Mouse (Mus musculus) hindbrain, embryonic 15.5 days (tissue): Measurements from ENCODE around the gene Avl9. TPM values are rescaled to one million over a fixed set of nuclear protein-coding genes. Genes with fewer than 3 reads are reported as not detected.

Experiments used
- ATAC-seq: fragments of 200-750 bp; cut with Nextera tagmentation; 2 replicates; pipeline ENCODE4 v1.8.0; 2017; ENCODE audit warnings: low read depth, moderate number of reproducible peaks, moderate TSS enrichment; ENCODE audit not compliant: low FRiP score
- H3K27ac ChIP-seq: fragments of 300-500 bp; sonication (generic); replicated peaks from 2 replicates; pipeline ENCODE4 v1.5.1; 2015; ENCODE audit warnings: mild to moderate bottlenecking, inconsistent platforms
- H3K27me3 ChIP-seq: fragments of 300-500 bp; sonication (generic); 2 replicates; pipeline ENCODE4 v1.6.1; 2015; ENCODE audit warnings: control low read depth, inconsistent platforms
- H3K36me3 ChIP-seq: fragments of 300-500 bp; sonication (generic); 2 replicates; pipeline ENCODE4 v1.6.1; 2015; ENCODE audit warnings: control low read depth, inconsistent platforms
- H3K4me1 ChIP-seq: fragments of 300-500 bp; sonication (generic); replicated peaks from 2 replicates; pipeline ENCODE4 v1.6.1; 2015; ENCODE audit warnings: control low read depth, inconsistent platforms
- H3K4me2 ChIP-seq: fragments of 300-500 bp; sonication (generic); 2 replicates; pipeline ENCODE4 v1.6.1; 2015; ENCODE audit warnings: moderate library complexity, mild to moderate bottlenecking, inconsistent platforms
- H3K4me3 ChIP-seq: fragments of 300-500 bp; sonication (generic); 2 replicates; pipeline ENCODE4 v1.5.1; 2015; ENCODE audit warnings: mild to moderate bottlenecking, inconsistent platforms
- H3K9ac ChIP-seq: fragments of 300-500 bp; sonication (generic); 2 replicates; pipeline ENCODE4 v1.6.1; 2015; ENCODE audit warnings: inconsistent platforms
- H3K9me3 ChIP-seq: fragments of 300-500 bp; sonication (generic); 2 replicates; pipeline ENCODE4 v1.6.1; 2016; ENCODE audit warnings: control low read depth, inconsistent platforms
- WGBS: fragments of 180-500 bp; shearing (Covaris S2); methylation state at CpG from one replicate; pipeline ENCODE4 v1.1.7; 2015; 5-methylcytosine and 5-hydroxymethylcytosine counted together
- polyA plus RNA-seq: library from polyadenylated mRNA; unstranded; fragments of >200 nt; fragmentation: Nextera tagmentation; extraction: Ambion mirVana; gene quantifications from 2 replicates; pipeline ENCODE4 v1.2.1, GENCODE M21; 2015

Gene Avl9
- polyA plus RNA-seq, 1 experiment from 2014 or later, result 25.8 TPM

DNA sequence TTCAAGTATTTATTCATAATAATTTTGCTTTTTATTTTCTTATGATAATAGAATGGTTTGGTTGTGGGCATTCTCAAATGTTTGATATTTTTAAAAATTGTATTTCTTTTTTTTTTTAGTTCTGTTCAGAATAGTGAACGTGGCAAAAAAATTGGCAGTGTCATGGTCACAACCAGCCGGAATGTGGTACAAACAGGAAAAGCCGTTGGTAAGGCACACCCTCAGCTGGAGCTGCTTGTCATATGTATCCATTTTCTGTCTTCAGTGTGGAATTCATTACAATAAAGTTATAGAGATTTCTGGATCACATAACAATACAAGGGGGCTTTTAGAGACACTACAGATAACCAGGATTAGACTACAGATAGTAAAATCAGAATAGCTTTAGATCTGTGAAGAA lies 39.0 kb downstream of the Avl9 start:
- Histone ChIP-seq H3K27ac (no peak overlapping the region), H3K27me3 (no peaks in the 10 kb centered on the region), H3K4me1 (no peaks in the 10 kb centered on the region), H3K36me3 (peaks cover 54% of the 10 kb centered on the region), H3K9ac (no peak overlapping the region), H3K9me3 (no peaks in the 10 kb centered on the region), H3K4me3 (no peak overlapping the region), H3K4me2 (no peak overlapping the region)
- no peak for ATAC-seq
- WGBS, result 95% methylated on average over 3 of the region's 3 CpGs

DNA sequence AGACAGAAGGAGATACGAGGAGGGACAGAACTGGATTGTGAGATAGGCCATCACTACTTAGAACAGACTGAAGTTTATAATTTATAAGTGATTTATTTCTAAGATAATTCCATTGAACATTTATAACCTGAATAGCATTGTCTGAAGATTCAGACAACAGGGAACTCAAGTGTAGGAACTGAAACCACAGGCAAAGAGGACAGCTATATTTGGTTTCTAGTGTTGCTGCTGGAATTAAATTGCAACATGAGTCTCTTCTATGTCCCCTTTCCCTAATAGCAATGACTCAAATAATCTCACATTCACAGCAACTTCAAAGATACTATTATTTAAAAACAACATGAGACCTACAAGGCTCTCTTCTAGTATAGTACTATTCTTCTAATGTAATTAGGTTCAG lies 41.4 kb downstream of the Avl9 start:
- H3K4me3 ChIP-seq, result no peak overlapping the region
- no peak overlapping the region for H3K4me2 ChIP-seq
- H3K9me3 ChIP-seq, result no peaks in the 10 kb centered on the region
- peaks cover 63% of the 10 kb centered on the region for H3K36me3 ChIP-seq
- H3K9ac ChIP-seq, result no peak overlapping the region
- no peaks in the 10 kb centered on the region for H3K27me3 ChIP-seq
- no peak overlapping the region for H3K27ac ChIP-seq
- no peak for ATAC-seq
- 95% methylated on average over 1 of the region's 1 CpGs for WGBS
- no peaks in the 10 kb centered on the region for H3K4me1 ChIP-seq

DNA sequence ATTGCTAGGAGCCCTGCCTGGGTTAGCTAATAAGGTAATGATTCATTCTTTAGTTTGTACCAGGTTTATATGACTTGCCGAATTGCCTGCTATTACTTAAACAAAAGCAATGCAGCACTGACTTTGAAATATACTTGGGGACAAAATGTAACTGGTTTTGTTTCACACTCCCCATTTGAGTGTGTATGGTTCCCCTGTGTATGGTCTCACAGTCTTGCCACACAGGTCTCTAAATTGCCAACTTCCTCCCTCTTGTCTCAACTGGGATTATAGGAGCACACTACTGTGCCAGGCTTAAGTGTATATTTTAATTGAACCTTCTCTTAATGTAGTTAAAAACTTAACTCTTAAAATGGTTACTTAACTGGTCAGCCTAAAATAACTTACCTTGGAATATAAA lies 44.6 kb downstream of the Avl9 start:
- H3K27me3 ChIP-seq, result no peaks in the 10 kb centered on the region
- H3K4me3 ChIP-seq, result no peak overlapping the region
- peaks cover 65% of the 10 kb centered on the region for H3K36me3 ChIP-seq
- no peaks in the 10 kb centered on the region for H3K4me1 ChIP-seq
- no peak overlapping the region for H3K4me2 ChIP-seq
- H3K9me3 ChIP-seq, result no peaks in the 10 kb centered on the region
- 91% methylated on average over 1 of the region's 1 CpGs for WGBS
- no peak overlapping the region for H3K27ac ChIP-seq
- no peak for ATAC-seq
- no peak overlapping the region for H3K9ac ChIP-seq

DNA sequence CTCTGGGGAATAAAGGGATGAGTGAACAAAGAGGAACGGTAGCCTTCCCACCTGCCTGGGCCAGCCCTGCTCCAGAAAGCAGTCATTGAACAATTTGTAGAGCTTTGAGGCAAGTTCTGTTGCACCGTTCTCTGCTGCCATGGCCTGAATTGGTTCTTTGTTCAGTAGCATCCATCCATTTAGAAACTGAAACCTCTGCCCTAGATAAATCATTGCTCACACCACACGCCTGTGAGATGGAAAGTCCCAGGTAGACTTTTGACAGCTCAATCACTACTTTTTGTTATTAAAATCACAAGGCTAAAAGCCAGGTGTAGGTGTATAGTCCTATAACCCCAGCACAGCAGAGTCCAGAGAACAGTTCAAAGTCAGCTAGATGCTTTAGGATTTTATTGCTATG lies 50.6 kb downstream of the Avl9 start:
- WGBS, result 69% methylated on average over 3 of the region's 3 CpGs
- Histone ChIP-seq H3K27ac (no peak overlapping the region), H3K9me3 (no peaks in the 10 kb centered on the region), H3K9ac (no peak overlapping the region), H3K4me3 (no peak overlapping the region), H3K4me2 (no peak overlapping the region), H3K36me3 (peaks cover 27% of the 10 kb centered on the region), H3K4me1 (no peaks in the 10 kb centered on the region), H3K27me3 (no peaks in the 10 kb centered on the region)
- ATAC-seq, result no peak

DNA sequence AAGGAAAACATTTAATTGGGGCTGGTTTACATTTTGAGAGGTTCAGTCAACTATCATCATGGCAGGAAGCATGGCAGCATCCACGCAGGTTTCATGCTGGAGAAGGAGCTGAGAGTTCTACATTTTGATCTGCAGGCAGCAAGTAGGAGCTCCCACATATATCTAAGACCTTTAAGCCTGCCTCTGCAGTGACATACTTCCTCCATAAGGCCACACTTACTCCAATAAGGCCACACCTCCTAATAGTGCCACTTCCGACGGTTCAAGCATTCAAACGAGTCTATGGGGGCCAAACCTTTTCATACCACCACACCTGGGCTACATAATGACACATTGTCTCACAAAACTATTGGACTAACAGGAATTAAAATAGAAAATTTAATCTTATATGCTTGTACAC lies 51.0 kb downstream of the Avl9 start:
- Histone ChIP-seq H3K9ac (no peak overlapping the region), H3K27ac (no peak overlapping the region), H3K9me3 (no peaks in the 10 kb centered on the region), H3K27me3 (no peaks in the 10 kb centered on the region), H3K36me3 (peaks cover 27% of the 10 kb centered on the region), H3K4me3 (no peak overlapping the region), H3K4me1 (no peaks in the 10 kb centered on the region), H3K4me2 (no peak overlapping the region)
- WGBS, result 87% methylated on average over 4 of the region's 4 CpGs
- 0 out of 2 replicates have a peak, but pooled peaks have one; percentile 24 for ATAC-seq

DNA sequence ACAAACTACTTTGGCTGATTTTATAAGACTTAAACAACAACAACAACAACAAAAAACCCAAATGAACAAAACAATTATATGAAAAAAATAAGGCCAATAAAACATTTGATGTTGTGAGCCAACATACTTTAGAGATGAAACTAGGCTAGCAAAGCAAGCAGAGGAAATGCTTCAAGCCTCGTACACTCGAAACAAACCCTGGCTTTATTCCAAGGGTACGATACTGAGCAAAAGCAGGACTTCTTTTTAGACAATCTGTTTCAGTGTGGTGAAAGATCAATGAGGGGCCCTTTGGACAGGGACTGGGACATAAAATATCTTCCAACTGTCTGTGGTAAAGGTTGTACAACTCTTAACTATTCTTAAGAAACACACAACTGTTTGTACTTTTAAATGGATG lies 61.1 kb downstream of the Avl9 start:
- H3K4me3 ChIP-seq, result no peak overlapping the region
- H3K27me3 ChIP-seq, result no peaks in the 10 kb centered on the region
- ATAC-seq, result no peak
- no peak overlapping the region for H3K9ac ChIP-seq
- WGBS, result 58% methylated on average over 3 of the region's 3 CpGs
- H3K36me3 ChIP-seq, result peaks cover 26% of the 10 kb centered on the region
- H3K9me3 ChIP-seq, result no peaks in the 10 kb centered on the region
- H3K4me1 ChIP-seq, result no peaks in the 10 kb centered on the region
- H3K4me2 ChIP-seq, result no peak overlapping the region
- H3K27ac ChIP-seq, result no peak overlapping the region

DNA sequence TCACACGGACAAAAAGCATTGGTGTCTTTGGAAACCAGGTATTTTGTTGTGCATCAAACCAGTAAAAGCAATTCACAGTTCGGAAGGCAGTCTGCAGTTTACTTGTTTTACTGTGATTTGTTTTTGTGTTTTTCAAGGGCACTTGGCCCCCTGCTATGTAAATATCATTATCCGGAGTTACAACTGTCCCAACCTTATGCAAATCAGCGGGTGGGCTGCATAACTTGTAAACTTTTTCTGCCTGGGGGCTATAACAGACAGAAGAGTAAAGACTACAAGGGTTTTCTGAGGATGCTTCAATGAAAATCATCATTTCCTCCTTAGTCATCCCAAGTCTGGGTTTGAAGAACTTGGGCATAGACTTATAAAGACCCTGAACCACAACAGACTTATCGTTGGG lies 64.9 kb downstream of the Avl9 start:
- H3K27me3 ChIP-seq, result no peaks in the 10 kb centered on the region

DNA sequence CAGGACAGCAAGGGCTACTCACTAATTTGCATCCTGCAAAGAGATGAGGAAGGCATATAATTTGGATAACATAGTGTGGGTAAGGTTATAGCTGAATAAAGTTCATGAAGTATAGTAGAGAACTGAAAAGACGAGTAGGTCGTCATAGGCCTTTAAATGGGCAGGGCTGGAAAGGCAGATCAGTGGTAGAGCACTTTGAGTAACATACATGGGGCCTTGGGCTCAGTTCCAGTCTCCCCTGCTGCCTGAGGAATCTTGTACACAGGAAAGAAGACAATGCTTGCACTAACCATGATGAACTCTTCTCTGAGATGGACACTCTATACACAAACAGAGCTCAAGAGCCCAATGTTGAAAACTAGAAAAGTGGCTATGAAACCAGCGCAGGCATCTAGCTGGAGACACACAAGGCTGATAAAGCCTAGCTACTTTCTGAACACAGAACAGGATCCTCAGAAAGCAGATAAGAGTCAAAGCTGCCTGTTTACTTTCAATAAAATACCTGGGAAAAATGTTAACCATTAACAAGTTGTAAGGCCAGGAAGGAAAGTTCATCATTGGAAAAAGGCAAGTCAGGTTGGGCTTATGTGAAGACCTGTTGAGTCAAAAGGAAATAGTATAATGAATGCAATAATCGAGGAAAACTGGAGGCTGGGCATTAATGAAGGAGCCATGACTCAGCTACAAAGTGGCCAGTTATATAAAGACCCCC lies 69.0 kb downstream of the Avl9 start:
- Histone ChIP-seq H3K9ac (no peak overlapping the region), H3K4me2 (no peak overlapping the region), H3K36me3 (peaks cover 22% of the 10 kb centered on the region), H3K4me3 (no peak overlapping the region), H3K4me1 (0 out of 2 replicates have a peak, but pooled peaks cover 4% of the 10 kb centered on the region), H3K9me3 (no peaks in the 10 kb centered on the region), H3K27me3 (no peaks in the 10 kb centered on the region), H3K27ac (no peak overlapping the region)
- WGBS, result 91% methylated on average over 4 of the region's 4 CpGs
- no peak for ATAC-seq

More for the DNA sequence above, 64.9 kb downstream of the Avl9 start:
- no peaks in the 10 kb centered on the region for H3K9me3 ChIP-seq
- WGBS, result 93% methylated on average over 5 of the region's 5 CpGs
- 0 out of 2 replicates have a peak, but pooled peaks cover 4% of the 10 kb centered on the region for H3K4me1 ChIP-seq
- H3K27ac ChIP-seq, result no peak overlapping the region
- no peak for ATAC-seq
- H3K9ac ChIP-seq, result no peak overlapping the region
- H3K4me2 ChIP-seq, result no peak overlapping the region
- no peak overlapping the region for H3K4me3 ChIP-seq
- H3K36me3 ChIP-seq, result peaks cover 26% of the 10 kb centered on the region

DNA sequence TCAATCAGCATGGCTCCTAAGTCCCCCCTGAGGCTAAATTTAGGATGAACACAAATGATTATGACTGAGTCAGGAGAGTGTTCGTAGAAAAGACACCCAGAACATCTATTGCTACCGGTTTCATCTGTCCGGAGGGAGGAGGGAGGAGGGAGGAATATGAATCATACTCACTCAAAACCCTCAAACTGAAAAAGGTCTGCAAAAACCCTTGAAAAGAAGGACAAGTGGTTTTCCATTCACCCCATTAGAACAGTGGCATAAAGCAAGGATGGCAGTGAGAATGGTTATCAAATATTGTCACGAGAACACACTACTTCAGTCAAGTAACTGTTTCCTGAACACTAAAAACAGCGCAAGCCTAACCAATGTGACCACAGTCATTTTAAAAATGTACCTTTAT lies 70.4 kb downstream of the Avl9 start:
- ATAC-seq, result no peak
- WGBS, result 86% methylated on average over 5 of the region's 5 CpGs
- no peak overlapping the region for H3K9ac ChIP-seq

DNA sequence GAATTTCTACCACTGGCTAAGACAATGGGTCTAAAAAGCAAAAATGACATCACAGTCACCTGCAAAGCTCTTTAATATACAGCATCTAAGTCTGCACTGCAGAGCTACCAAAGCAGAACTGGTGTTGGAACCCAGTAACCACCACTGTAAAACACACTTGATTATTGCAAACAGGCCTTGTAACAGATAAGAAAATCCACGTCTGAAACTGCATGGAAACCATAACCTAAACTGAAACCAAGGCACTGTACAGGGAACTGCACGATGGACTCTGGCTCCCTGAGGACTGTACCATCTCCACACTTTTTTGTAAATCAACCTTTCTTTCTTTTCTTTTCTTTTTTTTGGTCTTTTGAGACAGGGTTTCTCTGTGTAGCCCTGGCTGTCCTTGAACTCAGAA lies 73.0 kb downstream of the Avl9 start:
- Histone ChIP-seq H3K4me2 (no peak overlapping the region), H3K9me3 (no peaks in the 10 kb centered on the region), H3K9ac (no peak overlapping the region), H3K27me3 (no peaks in the 10 kb centered on the region), H3K36me3 (0 out of 2 replicates have a peak, but pooled peaks cover 3% of the 10 kb centered on the region), H3K4me1 (0 out of 2 replicates have a peak, but pooled peaks cover 4% of the 10 kb centered on the region), H3K27ac (no peak overlapping the region), H3K4me3 (no peak overlapping the region)
- 94% methylated on average over 2 of the region's 2 CpGs for WGBS
- ATAC-seq, result no peak

More for the DNA sequence above, 70.4 kb downstream of the Avl9 start:
- Histone ChIP-seq H3K36me3 (peaks cover 11% of the 10 kb centered on the region), H3K4me3 (no peak overlapping the region), H3K27me3 (no peaks in the 10 kb centered on the region), H3K27ac (no peak overlapping the region), H3K4me2 (no peak overlapping the region), H3K4me1 (0 out of 2 replicates have a peak, but pooled peaks cover 4% of the 10 kb centered on the region), H3K9me3 (no peaks in the 10 kb centered on the region)

DNA sequence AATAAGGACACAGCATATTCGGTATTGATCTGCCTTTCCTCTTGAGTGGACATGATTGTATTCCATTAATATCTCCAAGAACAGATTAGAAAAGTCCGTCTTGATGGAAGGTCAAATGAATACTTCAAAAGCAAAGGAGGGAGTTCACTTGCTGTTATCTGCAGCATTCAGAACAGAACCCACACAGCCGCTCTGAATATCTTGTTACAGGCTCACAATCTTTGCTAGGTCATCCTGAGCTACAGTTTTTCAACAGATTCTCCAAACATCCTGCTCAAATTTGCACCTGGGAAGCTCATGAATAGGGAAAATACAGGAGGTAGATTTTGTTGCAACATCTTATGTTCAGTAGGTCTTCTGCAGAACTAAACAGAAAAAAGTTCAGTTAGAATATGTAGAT lies 74.6 kb downstream of the Avl9 start:
- Histone ChIP-seq H3K27ac (no peak overlapping the region), H3K9ac (no peak overlapping the region), H3K36me3 (0 out of 2 replicates have a peak, but pooled peaks cover 3% of the 10 kb centered on the region), H3K27me3 (no peaks in the 10 kb centered on the region), H3K9me3 (no peaks in the 10 kb centered on the region), H3K4me2 (no peak overlapping the region), H3K4me1 (peaks cover 7% of the 10 kb centered on the region), H3K4me3 (no peak overlapping the region)
- WGBS, result 90% methylated on average over 3 of the region's 3 CpGs
- ATAC-seq, result no peak

DNA sequence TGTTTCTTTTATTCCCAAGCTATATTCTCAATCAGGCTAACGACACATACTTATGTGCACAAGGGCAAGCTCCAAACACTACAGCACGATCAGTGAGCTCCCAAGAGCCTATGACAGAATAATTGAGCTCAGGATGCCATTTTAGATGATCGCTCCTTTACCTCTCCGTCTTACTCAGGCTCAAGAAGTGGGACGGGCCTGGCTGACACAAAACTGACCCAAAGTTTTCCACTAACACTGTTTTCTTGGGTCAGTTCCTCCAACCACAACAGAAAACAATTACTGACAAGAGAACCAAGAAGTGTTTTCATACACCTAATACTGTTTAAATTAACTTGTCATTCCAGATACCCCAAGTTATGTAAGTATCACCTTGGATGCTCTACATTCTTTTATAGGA lies 80.1 kb downstream of the Avl9 start:
- ATAC-seq, result no peak
- H3K27me3 ChIP-seq, result no peaks in the 10 kb centered on the region
- peak overlapping the region; percentile 73 for H3K4me2 ChIP-seq
- H3K9ac ChIP-seq, result no peak overlapping the region
- no peaks in the 10 kb centered on the region for H3K36me3 ChIP-seq
- 83% methylated on average over 5 of the region's 5 CpGs for WGBS
- no peak overlapping the region for H3K27ac ChIP-seq
- no peak overlapping the region for H3K4me3 ChIP-seq
- peaks cover 34% of the 10 kb centered on the region for H3K4me1 ChIP-seq
- H3K9me3 ChIP-seq, result no peaks in the 10 kb centered on the region

DNA sequence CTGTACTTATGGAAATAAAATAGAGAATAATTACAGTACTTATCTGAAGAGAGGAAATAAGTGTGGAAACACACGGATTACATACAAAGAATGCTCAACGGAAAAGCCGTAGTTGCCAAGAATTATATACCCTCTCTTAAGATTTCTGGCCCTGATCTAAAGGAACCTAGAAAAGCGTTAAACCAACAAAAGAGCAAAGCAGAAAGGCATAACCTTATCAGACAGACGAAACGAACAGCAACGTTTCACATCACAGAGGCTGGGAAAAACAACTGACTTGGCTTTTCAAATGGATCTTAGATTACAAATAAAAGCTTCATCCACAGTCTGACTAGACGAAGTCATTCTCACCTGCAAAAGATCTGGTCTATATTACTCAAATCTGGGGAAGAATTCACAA lies 81.5 kb downstream of the Avl9 start:
- Histone ChIP-seq H3K4me2 (peak overlapping the region; percentile 73), H3K9me3 (no peaks in the 10 kb centered on the region), H3K4me3 (peak overlapping the region; percentile 96), H3K9ac (peak overlapping the region; percentile 91), H3K4me1 (peaks cover 34% of the 10 kb centered on the region), H3K36me3 (no peaks in the 10 kb centered on the region), H3K27ac (peak overlapping the region; percentile 99), H3K27me3 (no peaks in the 10 kb centered on the region)
- ATAC-seq, result no peak
- 7% methylated on average over 8 of the region's 8 CpGs for WGBS
